Mouse (Mus musculus): ENCODE data around the gene Krtap6-5.
"Not testable (repeated sequence)": the region's sequence is repeated elsewhere in the genome, so short reads cannot be mapped to it uniquely, and the experiment has no call there.

GRCm38 (mm10) chr16:89041372-89041771, 6.3 kb downstream of the Krtap6-5 start, which contains the start of gene Gm10228:
- TF ChIP-seq POLR2A, CTCF (IDR thresholded peaks at IDR 0.05; ENCODE audit: extremely low read depth, insufficient read depth, low read length): not testable (repeated sequence)

Data from cortical plate, adult 2 months (tissue).